Mouse (Mus musculus) common myeloid progenitor, adult 5-6 weeks (primary cell): Measurements from ENCODE around the gene Specc1. TPM values are rescaled to one million over a fixed set of nuclear protein-coding genes. Genes with fewer than 3 reads are reported as not detected.
A peak's percentile ranks its signal among the peaks of the same experiment; 100 is the strongest.
"Not testable (repeated sequence)": the region's sequence is repeated elsewhere in the genome, so short reads cannot be mapped to it uniquely, and the experiment has no call there.

Source experiments
- ATAC-seq: replicated peaks from 2 replicates; pipeline ENCODE4 v1.8.0; 2016; ENCODE audit warnings: low read depth, mild to moderate bottlenecking, moderate TSS enrichment, inconsistent platforms; ENCODE audit not compliant: poor library complexity, severe bottlenecking
- total RNA-seq: library from RNA; stranded (forward); fragments of 200-1000, 187-1606 nt; gene quantifications from 2 replicates; pipeline ENCODE4 v1.2.3, GENCODE M21; 2017

Specc1 gene
- 33.6 and 33.9 TPM in 2 replicates for total RNA-seq

DNA sequence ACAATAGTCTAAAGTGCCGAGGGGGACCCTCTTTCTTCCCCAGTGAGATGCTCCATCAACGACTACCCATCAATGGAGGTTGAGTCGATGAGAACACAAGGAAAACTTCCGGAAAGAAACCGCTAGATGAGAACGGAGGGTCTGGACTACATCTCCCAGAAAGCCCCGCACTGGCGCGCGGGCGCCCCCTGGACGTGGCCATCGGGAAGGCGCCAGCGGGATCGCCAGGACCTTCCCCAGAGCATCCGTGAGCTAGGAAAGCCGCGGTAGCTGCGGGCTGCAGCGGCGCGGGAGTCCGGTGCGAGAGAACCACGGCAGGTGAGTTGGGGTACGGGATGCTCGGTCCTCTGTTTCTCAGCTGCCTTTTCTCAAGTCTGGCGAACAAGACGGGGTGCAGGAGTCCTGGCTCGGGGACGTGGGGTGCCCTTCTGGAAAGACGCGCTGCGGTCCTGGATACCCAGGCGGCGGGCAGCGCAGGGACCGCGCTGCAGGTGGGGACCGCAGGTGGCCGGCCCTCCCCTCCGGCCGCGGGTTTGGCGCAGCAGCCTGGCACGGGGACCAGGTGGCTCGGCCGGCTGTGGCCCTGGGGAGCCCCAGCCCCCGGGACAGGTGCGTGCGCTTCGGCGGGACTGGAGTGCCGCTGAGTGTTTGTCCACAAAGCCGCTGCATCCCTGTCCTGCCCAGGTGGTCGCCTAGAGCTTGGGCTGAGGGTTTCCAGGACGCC, at the start of gene Specc1:
TSS of gene Specc1 (plus strand) at position 192 of the 724 bp plus-strand sequence.
- ATAC-seq, result peak; percentile 91

DNA sequence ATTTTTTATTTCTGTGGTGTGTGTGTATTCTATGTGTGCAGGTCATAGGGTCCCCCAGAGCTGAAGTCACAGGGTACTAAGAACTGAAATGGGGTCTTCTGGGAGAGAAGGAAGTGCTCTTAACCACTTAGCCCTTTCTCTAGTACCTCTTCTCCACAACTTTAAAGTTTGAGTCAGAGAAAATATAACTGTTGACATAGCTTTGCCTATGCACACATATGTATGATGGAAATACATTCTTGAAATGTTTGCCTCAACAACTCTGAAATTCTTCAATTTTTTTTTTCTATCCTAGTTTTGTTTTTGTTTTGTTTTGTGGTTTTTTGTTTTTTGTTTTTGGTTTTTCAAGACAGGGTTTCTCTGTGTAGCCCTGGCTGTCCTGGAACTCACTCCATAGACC, 48.2 kb upstream of the Specc1 start:
- ATAC-seq, result no peak

DNA sequence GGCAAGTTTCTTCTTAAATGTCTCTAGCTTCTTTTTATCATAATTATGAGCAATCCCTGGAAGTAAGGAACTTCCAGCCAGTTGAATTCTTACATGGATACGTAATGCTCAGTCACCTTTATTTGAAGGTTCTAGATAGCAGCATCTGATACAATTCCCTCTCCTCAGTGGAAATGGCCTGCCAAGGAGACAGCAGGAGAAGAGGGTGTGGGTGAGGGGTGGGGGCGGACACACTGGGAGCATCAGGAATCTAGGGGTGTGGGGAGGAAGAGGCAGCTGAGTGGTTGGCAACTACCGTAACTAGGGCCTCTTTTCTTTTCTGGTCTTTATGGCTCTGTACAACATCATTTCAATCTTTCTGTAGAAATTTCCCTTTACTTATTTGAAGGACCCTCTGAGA, 36.9 kb upstream of the Specc1 start:
- ATAC-seq, result no peak

DNA sequence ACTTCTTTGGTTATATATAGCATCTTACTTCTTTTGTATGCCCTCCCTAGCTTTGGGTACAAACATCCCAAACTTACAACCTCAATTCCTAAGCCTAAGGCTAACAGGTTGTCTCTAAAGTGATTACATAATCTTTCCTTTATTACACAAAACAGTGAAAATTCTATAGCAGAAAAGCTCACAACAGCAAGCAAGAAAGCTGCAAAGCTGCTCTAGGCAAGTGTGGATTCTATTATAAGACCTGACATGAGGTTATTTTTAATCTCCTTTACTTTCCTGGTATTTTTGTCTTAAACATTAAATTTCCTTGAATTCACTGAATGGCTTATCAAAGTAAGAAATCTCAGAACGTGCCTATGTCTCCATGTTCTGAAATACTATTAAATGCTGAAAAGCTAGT, 33.3 kb upstream of the Specc1 start:
- ATAC-seq, result no peak

DNA sequence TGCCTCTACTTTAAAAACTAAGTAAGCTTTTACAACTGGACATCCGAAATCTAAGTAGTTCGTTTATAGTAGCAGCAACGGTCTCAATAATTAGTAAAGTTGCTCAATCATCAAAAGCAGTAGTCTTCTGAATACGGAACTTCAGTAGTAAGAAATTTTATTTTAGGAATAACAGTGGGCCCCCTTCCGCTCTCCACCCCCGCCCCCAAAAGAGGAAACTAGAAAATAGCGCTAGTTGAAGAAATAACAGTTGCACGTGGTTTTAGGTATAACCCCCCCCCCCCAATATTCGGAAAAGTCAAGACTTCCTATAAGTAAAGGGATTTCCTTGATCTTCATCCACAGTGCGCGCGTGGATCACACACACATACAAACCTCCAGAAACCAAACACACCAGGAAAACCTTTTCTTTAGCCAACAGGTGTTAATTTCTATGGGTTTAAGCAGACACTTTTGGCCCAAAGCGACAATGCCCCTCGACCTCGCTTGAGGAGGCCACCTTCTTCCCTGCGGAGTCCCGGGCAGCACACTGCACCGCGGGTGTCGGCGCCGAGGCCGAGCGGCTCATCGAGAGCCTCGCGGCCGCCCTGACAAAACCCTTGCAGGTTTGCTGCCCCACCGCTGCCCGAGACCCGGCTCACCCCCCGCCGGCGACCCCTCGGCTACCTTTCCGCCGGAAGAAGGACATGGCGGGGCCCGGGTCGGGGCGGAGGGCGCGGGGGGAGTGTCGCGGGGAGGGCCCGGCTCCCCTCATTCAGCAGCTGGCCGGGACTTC, 27.1 kb upstream of the Specc1 start:
- peak; percentile 34; the same call in 1 of the 2 replicates for ATAC-seq

DNA sequence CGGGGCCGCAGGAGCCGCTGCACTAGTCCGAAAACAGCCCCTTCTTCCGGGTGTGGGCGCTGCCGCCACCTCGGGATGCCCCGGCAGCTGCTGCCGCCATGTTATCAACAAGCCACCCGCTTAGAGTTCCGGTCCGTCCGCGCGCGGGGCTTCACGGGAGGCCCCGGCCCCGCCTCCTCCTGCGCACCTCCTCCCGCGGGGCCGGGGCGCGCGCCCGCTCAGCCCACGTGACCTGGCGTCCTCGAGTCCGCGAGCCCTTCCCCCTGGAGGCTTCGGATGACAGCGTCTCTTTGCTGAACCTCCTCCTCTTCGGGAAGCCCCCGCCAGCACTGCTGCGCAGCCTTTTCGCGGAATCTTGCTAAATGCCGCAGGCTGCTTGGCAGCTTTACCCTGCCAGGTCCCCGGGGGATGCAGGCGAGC, 26.5 kb upstream of the Specc1 start, which contains the start of gene Akap10:
TSS of gene Akap10 (minus strand) at position 155 of the 420 bp plus-strand sequence.
- peak; percentile 88 for ATAC-seq

DNA sequence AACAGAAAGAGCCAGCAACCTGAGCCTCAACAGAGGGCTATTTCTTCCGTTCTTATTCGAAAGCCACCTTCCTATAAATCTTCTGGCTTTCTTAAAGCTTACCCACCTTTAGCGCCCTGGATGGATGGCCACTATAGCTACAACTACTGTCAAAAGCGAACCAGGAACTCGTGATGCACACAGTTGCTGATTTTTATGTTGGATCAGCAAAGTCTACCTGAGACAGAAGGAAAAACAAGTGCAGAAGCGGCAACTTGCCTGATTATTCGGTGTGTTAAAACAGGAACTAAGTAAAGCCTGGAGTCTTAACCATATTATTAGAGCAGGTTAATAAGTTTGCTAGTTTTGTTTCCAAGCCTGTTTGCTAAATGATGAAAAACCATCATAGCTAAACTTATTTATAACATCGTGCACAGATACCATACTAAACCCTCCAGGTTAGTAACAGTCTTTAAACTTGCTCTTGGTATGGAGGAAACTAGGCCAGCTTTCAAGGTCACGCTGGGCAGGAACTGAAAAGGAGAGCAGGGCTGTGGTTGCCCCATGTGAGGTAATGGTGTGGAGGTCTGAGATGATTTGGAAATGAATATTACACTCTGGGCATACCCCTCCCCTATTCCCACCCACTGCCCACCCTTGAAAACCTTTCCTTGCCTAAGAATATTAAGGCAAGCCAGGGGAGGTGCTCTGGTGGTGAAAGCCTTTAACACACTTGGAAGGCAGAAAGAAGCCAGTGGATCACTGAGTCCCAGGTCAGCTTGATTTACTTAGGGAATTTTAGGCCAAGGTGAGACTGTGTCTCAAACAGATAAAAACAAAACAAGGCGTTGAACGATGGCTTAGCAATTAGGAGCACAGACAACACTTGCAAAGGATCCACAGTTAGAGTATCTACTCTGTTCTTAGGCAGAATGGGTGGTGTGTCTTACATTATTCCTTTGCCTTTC, 25.6 kb upstream of the Specc1 start:
- 0 out of 2 replicates have a peak, but pooled peaks have one; percentile 1 for ATAC-seq

DNA sequence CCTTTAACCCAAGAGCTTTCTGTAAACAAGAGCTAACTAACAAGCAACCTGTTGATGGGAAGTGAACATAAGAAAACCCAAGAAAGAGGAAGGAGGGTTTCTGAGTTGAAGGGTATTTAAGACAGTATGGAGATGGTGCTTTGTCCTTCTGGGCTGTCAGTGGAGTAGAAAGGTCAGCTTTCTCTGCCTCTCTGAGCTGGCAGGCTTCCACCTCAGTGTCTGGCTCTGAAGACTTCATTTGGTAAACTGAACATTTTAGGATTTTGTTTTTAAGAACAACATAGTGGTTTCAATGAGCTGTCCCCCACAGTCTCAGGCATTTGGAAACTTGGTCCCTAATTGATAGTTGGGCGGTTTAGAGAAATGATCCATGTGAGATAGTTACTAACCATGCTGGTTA, 18.8 kb upstream of the Specc1 start:
- ATAC-seq, result no peak

DNA sequence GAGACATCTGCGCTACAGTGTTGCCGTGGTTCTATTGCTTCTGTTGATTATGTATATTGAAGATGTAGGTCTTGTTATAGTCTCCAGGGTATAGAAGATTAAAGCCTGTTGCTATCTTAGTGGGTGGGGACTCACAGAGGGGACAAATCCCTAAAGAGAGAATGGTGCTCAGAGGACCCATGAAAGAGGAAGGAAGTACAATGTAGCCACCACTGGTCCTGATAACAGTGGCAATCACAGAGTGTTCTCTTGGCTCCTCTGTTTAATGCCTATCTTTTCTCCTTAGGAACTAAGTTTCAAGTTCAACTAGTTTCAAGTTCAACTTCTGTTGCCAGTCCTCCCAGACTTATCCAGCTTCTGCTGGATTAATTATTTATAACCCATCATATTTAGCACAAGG, 13.7 kb upstream of the Specc1 start:
- ATAC-seq, result peak; percentile 91

DNA sequence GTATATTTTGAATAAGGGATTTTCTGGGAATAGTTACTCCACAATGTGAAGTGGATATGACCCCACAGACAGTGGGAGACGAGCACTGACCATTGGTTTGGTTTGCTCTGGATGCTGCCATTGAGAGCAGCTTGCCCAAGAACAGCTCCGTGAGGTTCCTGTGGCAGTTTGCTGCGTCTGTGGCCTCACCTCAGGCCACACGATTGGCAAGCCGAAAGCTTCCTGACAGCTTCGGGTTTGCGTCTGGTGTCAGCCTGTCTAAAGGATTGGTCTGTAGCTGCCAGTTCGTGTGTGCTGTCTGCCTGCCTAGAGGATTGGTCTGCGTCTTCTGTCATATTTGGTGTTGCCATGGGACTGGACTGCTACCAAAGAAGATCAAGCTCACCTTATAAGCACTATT, 12.1 kb upstream of the Specc1 start:
- no peak for ATAC-seq

DNA sequence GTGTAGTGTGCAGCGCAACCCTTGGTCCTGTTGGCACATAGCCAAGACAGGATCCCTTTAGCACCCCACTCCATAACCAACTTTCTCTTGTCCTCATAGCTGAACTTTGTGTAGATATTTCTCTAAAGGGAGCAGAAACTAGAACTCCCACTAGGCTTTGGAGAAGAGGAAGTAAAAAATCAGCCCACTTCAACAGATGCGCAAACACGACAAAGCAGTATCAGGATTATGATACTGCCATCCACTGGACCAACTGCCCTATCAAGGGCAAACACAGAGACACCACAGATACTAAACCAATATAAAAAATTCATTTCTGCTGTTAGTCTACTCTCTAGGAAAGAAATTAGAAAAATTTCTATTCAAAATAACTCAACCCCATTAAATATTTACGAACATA, 10.0 kb upstream of the Specc1 start:
- ATAC-seq, result peak; percentile 46; the same call in 1 of the 2 replicates

DNA sequence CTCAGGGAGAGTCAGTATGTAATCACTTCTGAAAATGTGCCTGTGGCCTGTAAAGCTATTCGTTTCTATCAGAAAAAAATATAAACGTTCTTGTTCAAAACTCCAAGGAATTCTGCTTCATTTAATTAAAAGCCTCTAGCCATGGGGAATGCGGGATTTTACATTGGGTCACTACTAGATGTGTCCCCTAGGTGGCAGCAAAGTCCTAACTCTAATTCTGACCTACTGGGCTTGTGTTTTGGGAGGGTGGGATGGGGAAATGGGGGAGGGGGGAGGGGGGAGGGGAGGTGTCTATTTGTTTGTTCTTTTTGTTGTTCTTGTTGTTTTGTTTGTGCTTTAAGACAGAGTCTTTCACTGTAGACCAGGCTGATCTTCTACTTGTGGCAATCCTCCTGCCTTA, 7.2 kb upstream of the Specc1 start:
- ATAC-seq, result no peak

DNA sequence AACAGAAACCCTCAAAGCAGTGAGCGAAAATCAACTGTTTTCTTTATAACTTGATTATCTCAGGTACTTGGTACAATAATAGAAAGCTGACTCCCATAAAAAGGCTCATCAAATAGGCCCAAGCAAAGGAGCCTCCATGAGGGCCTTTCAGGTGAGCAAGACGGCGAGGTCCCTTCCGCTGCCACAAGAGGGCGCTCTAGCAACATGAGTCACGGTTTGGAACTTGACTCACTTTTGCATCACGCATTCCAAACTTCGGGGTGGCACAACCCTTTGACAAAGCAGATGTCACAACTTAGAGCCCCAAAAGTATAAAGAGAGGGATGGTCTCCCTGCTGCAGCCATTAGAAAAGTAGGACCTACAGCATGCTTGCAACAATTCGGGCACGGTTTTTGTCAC, 5.9 kb upstream of the Specc1 start:
- ATAC-seq, result peak; percentile 81

DNA sequence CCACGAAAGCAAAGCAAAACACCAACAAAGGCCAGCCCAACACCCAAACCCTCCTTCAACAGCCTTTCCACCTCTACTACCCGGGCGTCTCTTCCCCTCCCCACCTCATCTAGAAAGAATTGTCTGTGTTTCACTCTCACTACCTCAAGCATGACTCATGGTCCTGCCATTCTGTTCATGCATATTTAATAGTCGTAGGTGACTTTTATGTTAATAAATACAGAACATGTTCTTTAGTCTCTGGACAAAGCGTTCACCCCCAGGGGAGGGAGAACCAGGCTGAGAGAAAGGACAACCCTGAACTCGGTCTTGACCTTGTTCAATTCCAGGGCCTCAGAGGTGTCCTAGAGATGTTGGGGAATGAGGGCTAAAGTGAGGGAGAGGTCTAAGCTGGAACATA, 1.4 kb upstream of the Specc1 start:
- ATAC-seq, result no peak

DNA sequence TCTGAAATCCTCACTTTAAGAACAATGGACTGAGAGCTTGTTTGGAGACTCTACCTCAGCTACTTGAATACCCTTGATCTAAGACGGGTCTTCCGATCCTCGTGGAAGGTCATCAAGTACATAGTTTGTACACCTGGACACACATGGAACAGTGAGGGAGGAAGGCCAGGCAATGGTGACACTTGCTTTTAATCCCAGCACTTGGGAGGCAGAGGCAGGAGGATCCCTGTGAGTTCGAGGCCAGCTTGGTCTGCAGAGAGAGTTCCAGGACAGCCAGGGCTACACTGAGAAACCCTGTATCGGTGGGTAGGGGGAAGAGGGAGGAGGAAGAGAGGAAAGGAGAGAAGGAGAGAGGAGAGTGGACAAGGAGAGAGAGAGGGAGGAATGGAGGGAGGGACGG, 612 bp upstream of the Specc1 start:
- ATAC-seq, result no peak

DNA sequence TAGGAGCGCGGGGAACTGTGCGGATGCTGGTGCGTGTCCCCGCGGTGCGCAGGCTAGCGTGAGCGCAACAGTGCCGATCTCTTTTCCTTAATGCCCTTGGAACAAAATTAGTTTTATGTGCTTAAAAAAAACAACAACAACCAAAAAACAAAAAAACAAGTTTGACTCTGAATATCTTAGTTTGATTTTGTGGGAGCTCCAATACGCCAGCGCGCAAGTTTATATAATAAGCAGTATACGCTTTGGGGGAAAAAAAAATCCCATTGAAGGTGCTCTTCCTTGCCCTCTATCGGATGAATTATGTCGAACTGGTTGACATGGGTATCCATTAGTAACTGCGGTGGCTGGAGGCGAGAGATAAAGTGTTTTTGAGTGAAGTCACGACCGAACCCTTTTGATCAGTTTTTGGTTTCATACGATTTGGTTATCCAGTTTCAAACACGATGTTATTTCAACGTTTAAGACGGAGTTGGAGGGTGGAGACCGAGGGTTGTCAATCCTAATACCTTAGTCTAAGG, 792 bp downstream of the Specc1 start:
- peak; percentile 76 for ATAC-seq

DNA sequence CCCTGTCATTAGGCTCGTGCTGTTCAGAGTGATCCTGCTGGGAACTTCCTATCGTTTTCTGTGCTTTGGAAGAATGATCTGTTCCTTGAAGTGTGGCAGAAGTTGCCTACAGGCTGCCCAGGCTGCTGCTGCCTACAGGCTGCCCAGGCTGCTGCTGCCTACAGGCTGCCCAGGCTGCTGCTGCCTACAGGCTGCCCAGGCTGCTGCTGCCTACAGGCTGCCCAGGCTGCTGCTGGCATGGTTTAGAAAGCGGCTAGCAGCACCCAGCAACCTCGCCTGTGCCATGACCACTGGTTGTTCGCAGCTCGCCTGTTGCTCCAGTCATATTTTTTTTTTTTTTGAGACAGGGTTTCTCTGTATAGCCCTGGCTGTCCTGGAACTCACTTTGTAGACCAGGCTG, 2.1 kb downstream of the Specc1 start:
- ATAC-seq, result not testable (repeated sequence)

DNA sequence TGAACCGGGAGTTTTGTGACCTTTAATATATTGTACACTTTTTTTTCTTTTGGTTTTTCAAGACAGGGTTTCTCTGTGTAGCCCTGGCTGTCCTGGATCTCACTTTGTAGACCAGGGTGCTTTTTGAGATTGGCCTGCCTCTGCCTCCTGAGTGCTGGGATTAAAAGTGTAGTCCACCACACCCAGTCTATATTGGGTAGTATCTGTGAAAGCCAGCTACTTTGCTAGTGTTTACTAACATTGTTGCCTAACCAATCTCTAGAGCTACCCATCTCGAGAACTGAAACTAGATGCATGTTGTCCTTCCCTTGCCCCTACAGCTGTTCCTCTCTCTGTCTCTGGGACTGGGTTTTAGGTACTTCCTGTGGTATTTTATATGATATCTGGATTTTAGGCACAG, 3.5 kb downstream of the Specc1 start:
- no peak for ATAC-seq

DNA sequence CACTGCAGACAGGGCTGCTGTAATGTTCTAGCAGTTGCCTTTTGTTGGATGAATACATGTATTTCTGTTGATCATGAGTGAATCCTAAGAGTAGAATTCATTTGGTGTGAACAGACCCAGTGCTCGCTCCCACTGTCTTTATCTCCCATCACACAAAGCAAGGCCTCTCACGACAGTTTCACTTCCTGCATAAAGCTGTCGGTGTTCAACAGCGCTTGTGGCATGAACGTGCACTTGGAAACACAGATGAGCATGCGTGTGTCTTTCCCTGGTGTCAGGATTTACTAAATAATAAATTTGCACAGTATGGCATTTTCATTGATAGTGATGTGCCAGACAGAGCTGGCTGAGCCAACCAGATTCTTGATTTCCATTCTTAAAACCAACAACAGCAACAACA, 6.1 kb downstream of the Specc1 start:
- ATAC-seq, result peak; percentile 66; the same call in 1 of the 2 replicates

DNA sequence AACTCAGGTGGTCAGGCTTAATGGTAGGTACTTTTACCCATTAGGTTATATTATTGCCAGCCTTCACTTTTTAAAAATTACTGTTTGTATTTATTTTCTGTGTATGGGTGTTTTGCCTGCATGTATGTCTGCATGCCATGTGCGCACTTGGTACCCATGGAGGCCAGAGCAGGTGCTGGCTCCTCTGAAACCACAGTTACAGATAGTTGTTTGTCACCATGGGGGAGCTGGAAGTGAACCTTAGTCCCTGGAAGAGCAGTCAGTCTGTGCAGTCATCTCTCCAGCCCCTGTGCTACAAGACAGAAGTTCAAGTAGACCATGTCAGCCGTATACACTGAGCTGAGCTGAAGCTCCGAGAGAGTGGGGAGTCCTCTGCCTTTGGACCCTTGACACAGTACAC, 6.6 kb downstream of the Specc1 start:
- no peak for ATAC-seq
